Mouse (Mus musculus): Measurements from ENCODE around the gene Lag3.

DNA sequence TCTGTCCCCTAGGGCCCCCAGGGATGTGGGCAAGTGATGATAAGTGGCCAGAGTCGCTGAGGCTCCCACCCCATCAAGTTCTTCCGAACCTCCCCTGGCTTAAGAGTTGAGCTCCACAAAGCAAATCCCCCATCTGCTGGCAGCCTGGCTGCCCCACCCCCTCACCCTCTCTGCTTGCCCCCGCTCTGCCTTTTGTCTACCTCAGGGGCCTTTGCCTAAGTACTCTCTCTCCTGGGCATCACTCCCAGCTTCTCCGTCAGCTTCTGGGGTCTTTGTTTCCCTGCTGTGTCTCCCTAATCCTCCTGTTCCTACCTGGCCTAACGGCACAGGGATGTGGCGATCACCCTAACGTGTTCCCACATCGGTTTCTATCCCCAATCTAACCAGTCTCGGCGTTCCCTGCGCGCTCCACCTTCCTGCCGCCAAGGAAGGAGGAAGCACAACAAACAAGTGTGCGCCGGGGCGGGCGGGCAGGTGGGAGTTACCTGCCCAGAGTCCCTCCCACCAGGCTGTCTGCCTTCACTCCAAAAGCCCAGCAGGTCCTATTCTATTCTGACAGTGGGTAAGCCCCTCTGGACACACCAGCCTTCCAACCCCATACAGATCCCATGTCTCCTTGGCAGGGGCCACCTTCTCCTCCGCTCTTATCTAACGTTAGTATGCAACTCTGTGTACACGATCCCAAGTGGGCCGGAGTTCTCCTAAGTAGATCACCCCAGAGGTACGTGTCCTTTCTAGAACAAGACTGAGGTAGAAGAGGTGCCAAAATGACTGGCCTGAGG, 3.8 kb upstream of the Lag3 start:
- no peak for TF ChIP-seq CTCF (IDR thresholded peaks at IDR 0.05; ENCODE audit: low read depth)
- no peak for TF ChIP-seq EP300 (IDR thresholded peaks at IDR 0.05; ENCODE audit: low read depth)
